Mouse (Mus musculus) liver, postnatal 0 days (tissue): ENCODE measurements around the gene Gm20696.

Experiments
- CTCF ChIP-seq: sonication (generic); IDR thresholded peaks from 2 replicates; pipeline ENCODE4 v1.5.1; 2016; ENCODE audit warnings: antibody characterized with exemption, low read depth
- EP300 ChIP-seq: IDR thresholded peaks from 2 replicates; pipeline ENCODE4 v1.6.1; 2016; ENCODE audit warnings: antibody characterized with exemption, low read depth, mild to moderate bottlenecking

- no peak for TF ChIP-seq CTCF
- no peak for TF ChIP-seq EP300
Observed at GRCm38 (mm10) chr6:99264192-99265093, 402.2 kb downstream of the Gm20696 start.
